Mouse (Mus musculus) bone marrow, adult 2 months (tissue): Measurements from ENCODE around the gene Mia.

Experiments used
- CTCF ChIP-seq: fragments of 200-500 bp; IDR thresholded peaks from 2 replicates; pipeline ENCODE4 v1.5.1; 2011; ENCODE audit warnings: low read length, control low read depth; ENCODE audit not compliant: control insufficient read depth, insufficient read depth
- POLR2A ChIP-seq: fragments of 200-500 bp; IDR thresholded peaks from 2 replicates; pipeline ENCODE4 v1.6.1; 2011; ENCODE audit warnings: low read depth, mild to moderate bottlenecking, control low read depth, low read length, borderline replicate concordance; ENCODE audit not compliant: control insufficient read depth

DNA sequence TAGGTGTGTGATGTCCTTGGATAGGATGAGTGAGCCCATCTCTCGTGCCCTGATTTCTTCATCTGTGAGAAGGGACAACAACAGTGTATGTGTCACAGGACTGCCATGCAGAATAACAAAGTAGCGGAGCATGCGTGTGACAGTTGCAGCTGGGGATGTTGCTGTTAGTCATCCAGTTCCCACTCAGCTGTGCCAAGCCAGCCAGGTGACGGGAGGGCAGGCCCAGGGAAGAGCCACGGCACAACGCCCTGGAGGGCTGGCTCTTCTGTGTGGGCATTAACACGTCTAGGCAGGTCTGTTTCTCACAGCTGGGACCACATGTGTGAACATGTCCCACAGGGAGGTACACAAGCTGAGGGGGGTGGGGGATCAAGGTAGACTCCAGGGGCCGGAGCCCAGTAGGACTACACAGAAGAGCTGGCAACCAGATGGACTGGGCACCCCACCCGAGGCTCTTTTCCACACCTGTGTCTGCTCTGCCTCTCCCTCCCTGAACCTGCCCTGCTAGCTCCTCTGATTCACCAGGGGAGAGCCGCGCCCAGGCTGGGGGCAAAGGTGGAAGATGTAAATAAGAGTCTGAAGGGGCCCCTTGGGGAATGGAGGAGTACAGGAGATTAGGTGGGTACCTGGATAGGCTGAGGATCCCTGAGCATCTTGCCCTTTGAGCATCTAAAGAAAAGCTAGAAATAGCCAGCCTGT is 44.1 kb upstream of the Mia start:
- TF ChIP-seq CTCF (no peak), POLR2A (0 out of 2 replicates have a peak, but pooled peaks have one; percentile 19)
